Mouse (Mus musculus) stomach, postnatal 0 days (tissue): ENCODE results near the gene Fbxl17. TPM values are rescaled to one million over a fixed set of nuclear protein-coding genes. Genes with fewer than 3 reads are reported as not detected.

Experiments
- ATAC-seq: fragments of 200-750 bp; cut with Nextera tagmentation; 2 replicates; pipeline ENCODE4 v1.8.0; 2017; ENCODE audit not compliant: low FRiP score, low TSS enrichment
- DNase-seq: peaks from one replicate; pipeline ENCODE4 v3.0.0-alpha.2; 2016; ENCODE audit warnings: low spot score
- H3K27ac ChIP-seq: fragments of 300-500 bp; sonication (generic); replicated peaks from 2 replicates; pipeline ENCODE4 v1.5.1; 2014; ENCODE audit warnings: mild to moderate bottlenecking, control low read depth
- H3K27me3 ChIP-seq: fragments of 300-500 bp; sonication (generic); 2 replicates; pipeline ENCODE4 v1.6.1; 2014; ENCODE audit warnings: low read length; ENCODE audit not compliant: control insufficient read depth, insufficient read depth
- H3K36me3 ChIP-seq: fragments of 300-500 bp; sonication (generic); 2 replicates; pipeline ENCODE4 v1.6.1; 2014; ENCODE audit warnings: low read length, mixed read lengths; ENCODE audit not compliant: control insufficient read depth, insufficient read depth
- H3K4me1 ChIP-seq: fragments of 300-500 bp; sonication (generic); replicated peaks from 2 replicates; pipeline ENCODE4 v1.6.1; 2014; ENCODE audit warnings: antibody characterized with exemption; ENCODE audit not compliant: control insufficient read depth, insufficient read depth
- H3K4me2 ChIP-seq: fragments of 300-500 bp; sonication (generic); replicated peaks from 2 replicates; pipeline ENCODE4 v1.6.1; 2014; ENCODE audit warnings: low read depth, mild to moderate bottlenecking, control low read depth, moderate library complexity
- H3K4me3 ChIP-seq: fragments of 300-500 bp; sonication (generic); 2 replicates; pipeline ENCODE4 v1.5.1; 2014; ENCODE audit warnings: low read depth, low read length, control low read depth
- H3K9ac ChIP-seq: fragments of 300-500 bp; sonication (generic); 2 replicates; pipeline ENCODE4 v1.6.1; 2014; ENCODE audit warnings: mild to moderate bottlenecking, low read length, control low read depth, mixed read lengths
- H3K9me3 ChIP-seq: fragments of 300-500 bp; sonication (generic); 2 replicates; pipeline ENCODE4 v1.6.1; 2016; ENCODE audit warnings: low read length; ENCODE audit not compliant: control insufficient read depth
- CTCF ChIP-seq: IDR thresholded peaks from 2 replicates; pipeline ENCODE4 v1.5.1; 2016; ENCODE audit warnings: antibody characterized with exemption, low read depth, mild to moderate bottlenecking, moderate library complexity
- EP300 ChIP-seq: optimal IDR thresholded peaks from 2 replicates; pipeline ENCODE3; 2016; ENCODE audit warnings: antibody characterized with exemption
- WGBS: fragments of 180-500 bp; shearing (Covaris S2); extraction: QIAGEN DNeasy Blood & Tissue Kit; methylation state at CpG from one replicate; pipeline ENCODE4 v1.1.7; 2014; 5-methylcytosine and 5-hydroxymethylcytosine counted together
- polyA plus RNA-seq: library from polyadenylated mRNA; unstranded; fragments of >200 nt; fragmentation: Nextera tagmentation; extraction: Ambion mirVana; gene quantifications from 2 replicates; pipeline ENCODE4 v1.2.1, GENCODE M21; 2015

Gene Fbxl17
- polyA plus RNA-seq, 1 experiment from 2014 or later = 3.6 TPM

DNA sequence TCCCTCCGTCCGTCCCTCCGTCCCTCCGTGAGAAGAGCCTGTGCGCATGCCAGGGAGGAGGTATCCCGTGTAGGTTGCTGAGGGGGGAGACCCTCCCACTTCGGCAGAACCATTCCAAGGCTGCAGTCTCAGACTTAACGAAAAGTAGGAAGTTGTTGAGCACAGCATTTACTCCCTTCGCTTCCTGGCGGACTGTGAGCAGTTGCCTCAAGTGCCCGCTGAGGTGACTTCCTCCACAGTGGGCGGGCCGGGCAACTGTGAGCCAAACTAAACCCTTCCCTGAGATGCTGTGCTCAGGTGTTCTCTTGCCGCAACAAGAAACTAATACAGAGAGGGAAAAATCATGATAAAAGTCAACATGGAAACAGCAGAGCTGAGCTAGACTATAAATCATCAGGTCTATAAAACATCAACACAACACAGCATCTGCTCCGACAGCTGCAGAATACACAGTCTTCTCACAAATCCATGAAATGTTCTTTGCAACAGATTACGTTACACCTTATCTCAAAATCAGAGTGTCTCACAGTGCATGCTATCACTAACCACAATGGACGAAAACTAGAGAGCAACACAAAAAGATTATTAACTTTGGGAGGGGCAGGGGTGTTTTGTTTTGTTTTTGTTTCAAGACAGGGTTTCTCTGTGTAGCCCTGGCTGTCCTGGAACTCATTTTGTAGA lies 69.3 kb downstream of the Fbxl17 start:
- 67% methylated on average over 17 of the region's 17 CpGs for WGBS
- 0 out of 2 replicates have a peak overlapping the region, but pooled peaks have one; percentile 12 for H3K4me2 ChIP-seq
- no peak overlapping the region for H3K27ac ChIP-seq
- no peak for DNase-seq
- H3K9ac ChIP-seq = no peak overlapping the region
- TF ChIP-seq EP300 = no peak
- no peak for TF ChIP-seq CTCF
- H3K4me1 ChIP-seq = no peaks in the 10 kb centered on the region
- ATAC-seq = no peak
- no peaks in the 10 kb centered on the region for H3K27me3 ChIP-seq
- H3K4me3 ChIP-seq = no peak overlapping the region
- H3K9me3 ChIP-seq = no peaks in the 10 kb centered on the region
- no peaks in the 10 kb centered on the region for H3K36me3 ChIP-seq

DNA sequence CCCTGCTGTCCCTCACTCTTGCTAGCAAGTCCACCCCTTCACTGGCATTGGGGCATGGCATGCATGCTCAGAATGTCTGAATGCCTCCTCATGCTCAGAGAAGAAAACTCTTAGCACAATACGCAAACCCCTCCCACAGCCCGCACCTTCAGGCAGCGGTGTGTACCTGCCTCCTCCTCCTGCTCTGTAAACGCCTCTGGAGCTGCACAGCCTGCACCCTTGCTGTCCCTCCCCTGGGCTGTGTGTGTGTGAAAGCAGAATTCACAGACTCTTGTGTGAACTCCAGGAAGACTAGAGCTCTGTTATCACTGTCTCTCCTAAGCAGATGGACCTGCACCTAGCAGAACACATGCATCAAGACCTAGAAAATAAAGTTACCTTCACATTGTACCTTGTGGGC lies 76.0 kb downstream of the Fbxl17 start:
- WGBS = 65% methylated on average over 4 of the region's 4 CpGs
- Histone ChIP-seq H3K9ac (no peak overlapping the region), H3K27ac (no peak overlapping the region), H3K9me3 (no peaks in the 10 kb centered on the region), H3K27me3 (no peaks in the 10 kb centered on the region), H3K4me2 (no peak overlapping the region), H3K4me3 (no peak overlapping the region), H3K36me3 (no peaks in the 10 kb centered on the region), H3K4me1 (no peaks in the 10 kb centered on the region)
- TF ChIP-seq CTCF = no peak
- TF ChIP-seq EP300 = no peak
- ATAC-seq = no peak
- DNase-seq = no peak

DNA sequence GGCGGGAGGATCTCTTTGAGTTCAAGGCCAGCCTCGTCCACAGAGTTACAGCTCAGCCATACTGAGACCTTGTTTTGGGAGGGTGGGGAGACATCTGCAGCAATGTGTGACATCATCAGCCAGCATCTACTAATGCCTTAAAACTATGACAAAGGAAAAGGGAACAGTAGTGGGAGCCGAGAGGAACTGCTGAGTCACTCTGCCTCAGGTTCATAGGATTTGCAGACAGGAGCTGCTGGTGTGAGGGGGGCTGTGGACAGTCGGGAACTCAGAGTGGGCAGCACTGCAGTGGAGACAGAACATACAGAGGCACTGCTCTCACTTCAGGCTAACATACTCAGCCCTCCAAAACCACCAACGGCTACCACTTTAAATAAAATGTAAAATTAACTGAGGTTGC lies 77.1 kb downstream of the Fbxl17 start:
- Histone ChIP-seq H3K36me3 (no peaks in the 10 kb centered on the region), H3K4me1 (no peaks in the 10 kb centered on the region), H3K4me2 (no peak overlapping the region), H3K9me3 (no peaks in the 10 kb centered on the region), H3K4me3 (no peak overlapping the region), H3K9ac (no peak overlapping the region), H3K27ac (no peak overlapping the region), H3K27me3 (no peaks in the 10 kb centered on the region)
- no peak for DNase-seq
- TF ChIP-seq EP300 = no peak
- no peak for TF ChIP-seq CTCF
- ATAC-seq = no peak
- WGBS = 86% methylated on average over 5 of the region's 5 CpGs

DNA sequence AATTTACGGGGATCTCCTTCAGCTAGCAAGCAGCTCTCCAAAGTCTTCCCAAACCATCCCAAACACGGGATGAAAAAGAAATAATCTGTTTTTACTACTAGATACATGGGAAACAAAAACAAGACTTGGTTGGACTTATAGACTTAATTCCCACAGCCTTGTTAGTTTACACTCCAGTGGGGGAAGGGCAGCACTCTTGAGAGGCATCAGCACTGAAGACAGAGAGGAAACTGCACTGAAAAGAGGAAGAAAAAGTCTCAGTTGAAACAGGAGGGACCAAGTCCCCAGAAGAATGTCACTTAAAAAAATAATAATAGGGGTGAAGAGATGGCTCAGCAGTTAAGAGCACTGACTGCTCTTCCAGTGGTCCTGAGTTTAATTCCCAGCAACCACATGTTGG lies 78.0 kb downstream of the Fbxl17 start:
- H3K4me2 ChIP-seq = no peak overlapping the region
- H3K9ac ChIP-seq = no peak overlapping the region
- no peak overlapping the region for H3K4me3 ChIP-seq
- TF ChIP-seq CTCF (no peak), EP300 (no peak)
- H3K9me3 ChIP-seq = no peaks in the 10 kb centered on the region
- no peaks in the 10 kb centered on the region for H3K36me3 ChIP-seq
- ATAC-seq (no peak), DNase-seq (no peak)
- no peaks in the 10 kb centered on the region for H3K27me3 ChIP-seq
- WGBS = 63% methylated on average over 2 of the region's 2 CpGs
- H3K27ac ChIP-seq = no peak overlapping the region
- no peaks in the 10 kb centered on the region for H3K4me1 ChIP-seq

DNA sequence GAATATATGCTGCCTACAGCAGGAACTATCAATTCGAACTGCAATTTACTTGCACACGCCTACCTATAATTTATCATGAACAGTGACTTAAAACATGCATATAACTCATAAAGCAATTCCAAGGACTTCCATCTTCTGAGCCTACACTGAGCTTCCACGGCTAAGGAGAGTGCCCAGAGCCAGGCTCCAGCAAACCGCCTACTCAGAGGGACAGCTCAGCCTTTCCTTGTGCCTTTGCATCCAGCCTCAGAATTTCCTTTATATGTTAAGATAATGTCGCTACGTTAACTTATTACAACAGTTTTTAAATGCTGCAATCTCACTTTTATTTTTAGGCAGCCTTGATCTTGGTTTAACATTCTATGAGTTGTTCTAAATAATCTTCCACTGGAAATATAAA lies 80.3 kb downstream of the Fbxl17 start:
- H3K9ac ChIP-seq = no peak overlapping the region
- TF ChIP-seq EP300 (no peak), CTCF (no peak)
- H3K36me3 ChIP-seq = no peaks in the 10 kb centered on the region
- no peaks in the 10 kb centered on the region for H3K27me3 ChIP-seq
- H3K27ac ChIP-seq = no peak overlapping the region
- DNase-seq (no peak), ATAC-seq (no peak)
- H3K4me2 ChIP-seq = no peak overlapping the region
- no peaks in the 10 kb centered on the region for H3K9me3 ChIP-seq
- H3K4me3 ChIP-seq = no peak overlapping the region
- H3K4me1 ChIP-seq = no peaks in the 10 kb centered on the region
- 73% methylated on average over 6 of the region's 6 CpGs for WGBS

DNA sequence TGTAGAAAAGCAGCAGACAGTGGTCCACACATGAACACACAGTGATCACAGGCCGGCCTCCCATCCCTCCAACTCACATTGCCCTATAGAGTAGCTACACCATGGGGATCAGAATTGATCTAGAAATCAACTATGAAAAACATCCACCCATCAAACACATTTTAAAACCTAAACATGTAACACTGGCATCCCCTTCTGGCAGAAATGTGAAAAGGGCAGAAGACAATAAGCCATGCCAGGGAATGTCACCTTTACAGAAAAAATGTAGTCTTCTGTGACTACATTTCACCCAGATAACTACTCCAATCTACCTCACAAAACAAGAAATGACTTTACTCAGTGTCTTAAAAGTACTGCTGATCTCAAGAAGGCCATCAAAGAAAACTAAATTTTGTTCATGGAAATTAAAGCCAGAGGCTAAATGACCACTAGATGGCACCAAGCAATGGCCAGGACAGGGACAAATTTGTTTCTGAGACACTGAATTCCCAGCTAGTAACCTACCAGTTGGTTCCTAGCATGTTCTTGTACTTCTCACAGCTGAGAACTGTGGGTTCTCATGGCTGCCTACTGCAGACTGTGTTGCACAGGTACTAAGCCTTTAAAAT lies 85.7 kb downstream of the Fbxl17 start:
- H3K4me2 ChIP-seq = no peak overlapping the region
- H3K27ac ChIP-seq = no peak overlapping the region
- H3K9me3 ChIP-seq = no peaks in the 10 kb centered on the region
- H3K9ac ChIP-seq = no peak overlapping the region
- WGBS = 100% methylated on average over 1 of the region's 1 CpGs
- DNase-seq (no peak), ATAC-seq (no peak)
- TF ChIP-seq EP300 (no peak), CTCF (peak; percentile 77)
- no peak overlapping the region for H3K4me3 ChIP-seq
- H3K36me3 ChIP-seq = no peaks in the 10 kb centered on the region
- H3K4me1 ChIP-seq = no peaks in the 10 kb centered on the region
- H3K27me3 ChIP-seq = no peaks in the 10 kb centered on the region
